Mouse (Mus musculus): ENCODE data around the gene Pbx4. TPM values are rescaled to one million over a fixed set of nuclear protein-coding genes. Genes with fewer than 3 reads are reported as not detected.
A peak's percentile ranks its signal among the peaks of the same experiment; 100 is the strongest.

Pbx4 gene
- polyA plus RNA-seq, 1 experiment from 2014 or later: 2.6 TPM

DNA sequence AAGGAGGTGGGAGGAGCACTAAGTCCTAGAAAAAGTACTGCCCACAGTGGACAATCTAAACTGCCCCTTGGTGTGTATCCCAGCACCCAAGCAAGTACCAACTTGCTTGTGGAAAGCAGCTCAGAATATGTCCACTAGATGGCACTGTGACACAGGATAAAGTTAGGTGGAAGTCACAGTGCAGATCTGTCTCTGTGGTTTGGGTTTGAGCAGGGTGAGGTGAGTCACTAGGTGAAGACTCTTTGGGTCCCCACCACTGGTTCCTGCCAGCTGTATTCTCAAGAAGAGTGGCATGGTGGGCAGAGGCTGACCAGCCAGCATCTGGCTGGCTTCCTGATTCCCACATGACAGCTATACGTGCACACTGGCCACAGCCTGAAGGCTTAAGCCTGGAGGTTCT is 86.7 kb downstream of the Pbx4 start:
- 62% methylated on average over 1 of the region's 1 CpGs for WGBS
- Histone ChIP-seq H3K36me3 (peaks cover 24% of the 10 kb centered on the region), H3K4me1 (replicated peaks) (peaks cover 57% of the 10 kb centered on the region), H3K4me3 (no peak overlapping the region), H3K27ac (peak overlapping the region; percentile 14; the same call in 1 of the 2 replicates), H3K27me3 (no peaks in the 10 kb centered on the region), H3K9ac (no peak overlapping the region), H3K4me2 (no peak overlapping the region), H3K9me3 (replicated peaks) (no peaks in the 10 kb centered on the region)
- peak; percentile 23; the same call in 1 of the 2 replicates for ATAC-seq (replicated peaks; ENCODE audit: insufficient number of reproducible peaks, insufficient read depth, low FRiP score, low read depth)

DNA sequence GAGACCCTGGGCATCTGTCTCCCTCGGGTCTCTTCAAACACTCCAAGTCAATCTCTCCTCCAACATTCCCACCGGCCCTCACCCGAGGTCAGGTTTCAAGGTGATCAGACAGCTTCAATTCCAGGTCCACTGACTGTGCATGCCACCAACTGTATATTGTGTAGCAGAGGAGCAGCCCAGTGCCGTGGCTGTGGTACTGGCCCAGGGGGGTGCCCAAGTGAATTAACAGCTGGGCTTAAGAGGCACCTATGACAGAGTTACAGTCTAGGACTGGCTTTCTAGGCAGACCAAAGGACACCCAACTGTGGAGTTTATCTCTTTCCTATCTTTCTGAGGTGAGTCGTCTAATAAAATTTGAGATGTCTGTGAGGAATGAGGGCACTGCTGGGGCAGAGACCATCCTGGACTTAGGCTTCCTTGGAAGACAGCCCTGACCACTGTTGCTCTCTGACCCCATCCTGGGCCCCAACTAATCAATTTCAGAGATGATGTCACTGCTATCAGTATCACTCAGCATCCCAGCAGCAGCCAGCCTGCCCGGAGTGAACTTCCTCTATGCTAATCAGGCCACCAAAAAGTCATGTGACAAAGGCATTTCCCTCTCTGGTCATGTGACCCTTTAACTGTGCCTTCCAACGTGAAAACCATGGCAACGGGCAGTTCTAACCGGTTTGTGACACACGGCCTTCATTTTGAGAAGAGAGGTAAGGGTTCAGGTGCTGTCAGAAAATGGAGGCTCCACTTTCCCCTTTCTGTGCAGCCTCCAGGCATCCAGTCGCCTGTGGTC is 87.8 kb downstream of the Pbx4 start:
- H3K4me3 ChIP-seq: no peak overlapping the region
- peak; percentile 15 for ATAC-seq (replicated peaks; ENCODE audit: insufficient number of reproducible peaks, insufficient read depth, low FRiP score, low read depth)

DNA sequence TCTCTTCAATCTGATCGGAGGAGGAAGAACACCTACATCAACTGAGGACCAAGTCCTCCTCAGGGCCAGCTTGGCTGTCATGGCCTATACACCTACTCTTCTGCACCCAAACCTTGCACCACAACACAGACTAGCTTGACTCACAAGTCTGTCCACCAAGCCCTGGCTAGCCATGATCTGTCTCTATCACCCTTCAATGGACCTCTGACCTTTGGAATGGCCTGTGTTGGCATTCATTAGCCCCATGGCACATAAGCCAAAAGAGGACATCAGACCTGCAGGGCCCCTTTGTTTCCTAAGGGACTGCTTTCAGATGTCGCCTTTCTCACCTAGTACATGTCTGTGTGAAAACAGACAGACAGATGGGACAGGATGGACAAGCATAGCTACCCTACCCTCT is 88.8 kb downstream of the Pbx4 start:
- Histone ChIP-seq H3K9ac (no peak overlapping the region), H3K4me3 (no peak overlapping the region), H3K4me2 (no peak overlapping the region), H3K27ac (peak overlapping the region; percentile 55; the same call in 1 of the 2 replicates), H3K36me3 (peaks cover 15% of the 10 kb centered on the region), H3K9me3 (replicated peaks) (no peaks in the 10 kb centered on the region), H3K4me1 (replicated peaks) (peaks cover 39% of the 10 kb centered on the region), H3K27me3 (no peaks in the 10 kb centered on the region)
- no peak for ATAC-seq (replicated peaks; ENCODE audit: insufficient number of reproducible peaks, insufficient read depth, low FRiP score, low read depth)
- 85% methylated on average over 2 of the region's 2 CpGs for WGBS

More for the DNA sequence above, 87.8 kb downstream of the Pbx4 start:
- peaks cover 16% of the 10 kb centered on the region for H3K36me3 ChIP-seq
- no peak overlapping the region for H3K9ac ChIP-seq
- peak overlapping the region; percentile 55 for H3K27ac ChIP-seq
- H3K27me3 ChIP-seq: no peaks in the 10 kb centered on the region
- WGBS: 33% methylated on average over 11 of the region's 11 CpGs
- H3K9me3 ChIP-seq (replicated peaks): no peaks in the 10 kb centered on the region
- no peak overlapping the region; the same call in 1 of the 2 replicates for H3K4me2 ChIP-seq
- peaks cover 48% of the 10 kb centered on the region for H3K4me1 ChIP-seq (replicated peaks)

Other genes with a start within 250 kb of the Pbx4 start
- gene Zfp868, start 206.9 kb upstream of the Pbx4 start, polyA plus RNA-seq (2015; fragmentation: Nextera tagmentation; extraction: Ambion mirVana): 13.7 and 14.2 TPM in 2 replicates
- gene Zfp964, start 178.0 kb upstream of the Pbx4 start, polyA plus RNA-seq (2015; fragmentation: Nextera tagmentation; extraction: Ambion mirVana): 1.2 and 1.3 TPM in 2 replicates
- gene Zfp869, start 121.8 kb upstream of the Pbx4 start, polyA plus RNA-seq (2015; fragmentation: Nextera tagmentation; extraction: Ambion mirVana): 14.6 and 18.9 TPM in 2 replicates
- 3.1 and 4.6 TPM in 2 replicates for gene Zfp963, start 82.5 kb upstream of the Pbx4 start, polyA plus RNA-seq (2015; fragmentation: Nextera tagmentation; extraction: Ambion mirVana)
- gene Gm20422, start 57.6 kb upstream of the Pbx4 start, polyA plus RNA-seq (2015; fragmentation: Nextera tagmentation; extraction: Ambion mirVana): 0.33 TPM in 1 of 2 replicates, not detected in the other
- 22.1 and 32.7 TPM in 2 replicates for gene Atp13a1, start 41.3 kb upstream of the Pbx4 start, polyA plus RNA-seq (2015; fragmentation: Nextera tagmentation; extraction: Ambion mirVana)
- gene Zfp866, start 41.3 kb upstream of the Pbx4 start, polyA plus RNA-seq (2015; fragmentation: Nextera tagmentation; extraction: Ambion mirVana): 14.7 and 21.1 TPM in 2 replicates
- 5.4 and 8.9 TPM in 2 replicates for gene Gmip, start 23.8 kb upstream of the Pbx4 start, polyA plus RNA-seq (2015; fragmentation: Nextera tagmentation; extraction: Ambion mirVana)
- gene Lpar2, start 10.1 kb upstream of the Pbx4 start, polyA plus RNA-seq (2015; fragmentation: Nextera tagmentation; extraction: Ambion mirVana): 0.15 and 0.30 TPM in 2 replicates
- 0.37 and 0.75 TPM in 2 replicates for gene Cilp2, start 55.2 kb downstream of the Pbx4 start, polyA plus RNA-seq (2015; fragmentation: Nextera tagmentation; extraction: Ambion mirVana)
- 1.5 and 1.8 TPM in 2 replicates for gene Tssk6, start 69.7 kb downstream of the Pbx4 start, polyA plus RNA-seq (2015; fragmentation: Nextera tagmentation; extraction: Ambion mirVana)
- gene Ndufa13, start 70.1 kb downstream of the Pbx4 start, polyA plus RNA-seq (2015; fragmentation: Nextera tagmentation; extraction: Ambion mirVana): 316 and 390 TPM in 2 replicates
- gene Yjefn3, start 70.2 kb downstream of the Pbx4 start, polyA plus RNA-seq (2015; fragmentation: Nextera tagmentation; extraction: Ambion mirVana): 5.9 and 10.1 TPM in 2 replicates
- 33.2 and 46.3 TPM in 2 replicates for gene Gatad2a, start 163.9 kb downstream of the Pbx4 start, polyA plus RNA-seq (2015; fragmentation: Nextera tagmentation; extraction: Ambion mirVana)
- 32.0 and 43.5 TPM in 2 replicates for gene Mau2, start 210.2 kb downstream of the Pbx4 start, polyA plus RNA-seq (2015; fragmentation: Nextera tagmentation; extraction: Ambion mirVana)
- 25.4 and 31.5 TPM in 2 replicates for gene Sugp1, start 210.3 kb downstream of the Pbx4 start, polyA plus RNA-seq (2015; fragmentation: Nextera tagmentation; extraction: Ambion mirVana)
- gene Tm6sf2, start 240.4 kb downstream of the Pbx4 start, polyA plus RNA-seq (2015; fragmentation: Nextera tagmentation; extraction: Ambion mirVana): 0.60 and 1.0 TPM in 2 replicates